Mouse (Mus musculus): Measurements from ENCODE around the gene Ssu72. TPM values are rescaled to one million over a fixed set of nuclear protein-coding genes. Genes with fewer than 3 reads are reported as not detected.

Gene Ssu72
- total and polyA plus RNA-seq, 3 experiments: 160 to 245 (median 169) TPM

- TF ChIP-seq SMC3 (IDR thresholded peaks at IDR 0.05; ENCODE audit: low read depth, low read length): no peak
- TF ChIP-seq ELF1 (IDR thresholded peaks at IDR 0.05; ENCODE audit: low read depth, low read length): peak; percentile 85
- TF ChIP-seq MAZ (IDR thresholded peaks at IDR 0.05; ENCODE audit: low read depth, low read length): no peak
- no peak for TF ChIP-seq CTCF (conservative IDR thresholded peaks at IDR 0.05 in 1 of 2, IDR thresholded peaks at IDR 0.05 in 1 of 2; ENCODE audit: low read depth in 2 of 2, low read length in 2 of 2)
- 0 out of 2 replicates have a peak, but pooled peaks have one; percentile 45 for TF ChIP-seq SIN3A (IDR thresholded peaks at IDR 0.05; ENCODE audit: low read length)
- TF ChIP-seq JUN (IDR thresholded peaks at IDR 0.05; ENCODE audit: insufficient read depth, low read depth, low read length): no peak
Observed at GRCm38 (mm10) chr4:155760613-155761355, 56.2 kb downstream of the Ssu72 start, which contains the start of gene Atad3a (continued).

- Histone ChIP-seq H3K9ac (ENCODE audit: insufficient read depth, low read depth) (peak overlapping the region; percentile 65), H3K27me3 (replicated peaks) (no peaks in the 10 kb centered on the region), H3K4me2 (ENCODE audit: insufficient read depth, low read depth, poor library complexity, severe bottlenecking) (peak overlapping the region; percentile 74), H3K4me1 (ENCODE audit: control insufficient read depth in 1 of 2, insufficient read depth in 2 of 2) (peaks cover 14 to 24% of the 10 kb centered on the region in 2 experiments), H3K36me3 (replicated peaks in 1 of 2; ENCODE audit: control insufficient read depth in 1 of 2, insufficient read depth in 1 of 2, low read length in 1 of 2) (peaks cover 15 to 28% of the 10 kb centered on the region in 2 experiments), H3K27ac (ENCODE audit: insufficient read depth, low read depth) (no peak overlapping the region), H3K9me3 (replicated peaks; ENCODE audit: low read length) (no peaks in the 10 kb centered on the region), H3K4me3 (replicated peaks in 1 of 3; ENCODE audit: low read depth in 2 of 3, low read length in 2 of 3, poor library complexity in 1 of 3) (peak overlapping the region; percentile 62 to 98 (median 66)), H3K79me2 (replicated peaks; ENCODE audit: control insufficient read depth, extremely low read depth, insufficient read depth, poor library complexity, severe bottlenecking) (peaks cover 40% of the 10 kb centered on the region)
- in situ Hi-C loops (cut with MboI; ENCODE audit: low pct_ligation_motif_present, low pct_unique_long_range_greater_than_20kb, low sequenced_read_pairs) (no loop called here), dilution Hi-C loops (cut with MboI; ENCODE audit: extremely low pct_ligation_motif_present, extremely low pct_unique_long_range_greater_than_20kb, low sequenced_read_pairs) (no loop called here)
- no peak for DNase-seq (ENCODE audit: extremely low read depth)
- no peak for TF ChIP-seq EP300 (IDR thresholded peaks at IDR 0.05; ENCODE audit: low read length)
- TF ChIP-seq PAX5 (IDR thresholded peaks at IDR 0.05; ENCODE audit: low read length): no peak
- no peak for TF ChIP-seq USF1 (IDR thresholded peaks at IDR 0.05; ENCODE audit: low read depth, low read length)
Observed at GRCm38 (mm10) chr4:155761356-155762099, 56.9 kb downstream of the Ssu72 start.

- H3K9ac ChIP-seq (ENCODE audit: insufficient read depth, low read depth): no peak overlapping the region
- dilution Hi-C loops (cut with MboI; ENCODE audit: extremely low pct_ligation_motif_present, extremely low pct_unique_long_range_greater_than_20kb, low sequenced_read_pairs) (no loop called here), in situ Hi-C loops (cut with MboI; ENCODE audit: low pct_ligation_motif_present, low pct_unique_long_range_greater_than_20kb, low sequenced_read_pairs) (no loop called here)
- DNase-seq (ENCODE audit: extremely low read depth): no peak
- peaks cover 8 to 20% of the 10 kb centered on the region in 2 experiments for H3K36me3 ChIP-seq (replicated peaks in 1 of 2; ENCODE audit: control insufficient read depth in 1 of 2, insufficient read depth in 1 of 2, low read length in 1 of 2)
- no peak overlapping the region for H3K4me2 ChIP-seq (ENCODE audit: insufficient read depth, low read depth, poor library complexity, severe bottlenecking)
- no peak overlapping the region for H3K27ac ChIP-seq (ENCODE audit: insufficient read depth, low read depth)
- peaks cover 14 to 24% of the 10 kb centered on the region in 2 experiments for H3K4me1 ChIP-seq (ENCODE audit: control insufficient read depth in 1 of 2, insufficient read depth in 2 of 2)
- H3K27me3 ChIP-seq (replicated peaks): no peaks in the 10 kb centered on the region
- H3K9me3 ChIP-seq (replicated peaks; ENCODE audit: low read length): no peaks in the 10 kb centered on the region
- H3K79me2 ChIP-seq (replicated peaks; ENCODE audit: control insufficient read depth, extremely low read depth, insufficient read depth, poor library complexity, severe bottlenecking): peaks cover 32% of the 10 kb centered on the region
- H3K4me3 ChIP-seq (replicated peaks in 1 of 3; ENCODE audit: low read depth in 2 of 3, low read length in 2 of 3, poor library complexity in 1 of 3): no peak overlapping the region
- TF ChIP-seq HCFC1 (IDR thresholded peaks at IDR 0.05; ENCODE audit: low read depth, low read length) (no peak), E2F4 (IDR thresholded peaks at IDR 0.05; ENCODE audit: insufficient replicate concordance, low read depth, low read length) (no peak), PAX5 (IDR thresholded peaks at IDR 0.05; ENCODE audit: low read length) (no peak), CHD1 (IDR thresholded peaks at IDR 0.05; ENCODE audit: low read depth, low read length) (no peak), GABPA (IDR thresholded peaks at IDR 0.05; ENCODE audit: insufficient replicate concordance, low read depth, low read length) (no peak), RCOR1 (conservative IDR thresholded peaks at IDR 0.05; ENCODE audit: low read depth, low read length) (no peak), JUND (conservative IDR thresholded peaks at IDR 0.05; ENCODE audit: low read depth, low read length) (no peak), USF2 (conservative IDR thresholded peaks at IDR 0.05; ENCODE audit: low read depth, low read length) (no peak), MAZ (IDR thresholded peaks at IDR 0.05; ENCODE audit: low read depth, low read length) (no peak), BHLHE40 (IDR thresholded peaks at IDR 0.05; ENCODE audit: low read depth, low read length) (no peak), UBTF (IDR thresholded peaks at IDR 0.05; ENCODE audit: low read depth, low read length) (no peak), KAT2A (IDR thresholded peaks at IDR 0.05; ENCODE audit: insufficient replicate concordance, low read length) (no peak), ZNF384 (IDR thresholded peaks at IDR 0.05; ENCODE audit: low read depth, low read length) (no peak), NRF1 (IDR thresholded peaks at IDR 0.05; ENCODE audit: low read depth, low read length) (no peak)
Observed at GRCm38 (mm10) chr4:155762357-155762756, 57.8 kb downstream of the Ssu72 start.
